Mouse (Mus musculus): Measurements from ENCODE around the gene Amhr2.

Gene Amhr2

DNA sequence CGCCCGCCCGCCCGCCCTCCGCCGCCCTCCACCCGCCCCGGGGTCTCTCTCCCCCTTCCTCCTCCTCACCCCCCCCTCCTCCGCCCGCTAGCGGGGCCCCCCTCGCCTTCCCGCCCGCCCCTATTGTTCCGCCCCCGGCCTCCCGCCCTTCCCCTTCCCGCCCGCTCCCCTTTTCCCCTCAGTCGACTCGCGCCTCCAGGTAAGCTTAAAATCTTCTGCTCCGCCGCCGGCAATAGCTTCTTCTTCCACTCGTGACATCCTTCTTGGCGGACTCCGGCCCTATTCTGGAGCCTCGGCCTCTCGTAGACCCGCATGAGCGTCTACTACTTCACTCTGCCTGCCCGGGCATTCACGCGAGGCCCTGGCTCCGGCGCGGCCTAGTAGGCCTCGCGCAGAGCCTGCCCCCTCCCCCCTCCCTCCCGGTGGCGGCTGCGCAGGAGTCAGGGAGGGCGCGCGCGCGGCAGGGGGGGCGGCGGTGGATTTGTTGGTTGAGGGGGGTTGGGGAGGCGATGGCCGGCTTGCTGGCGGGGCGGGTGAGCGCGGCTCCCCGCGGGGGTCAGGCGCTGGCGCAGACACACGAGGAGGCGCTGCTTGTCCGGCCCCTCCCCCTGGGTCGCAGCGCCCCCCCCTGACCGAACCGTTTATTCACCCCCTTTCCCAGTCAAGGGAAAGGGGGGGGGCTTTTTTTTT is 25.6 kb downstream of the Amhr2 start:
- peak; percentile 73 to 77 for DNase-seq (ENCODE audit: low spot score in 2 of 2)

DNA sequence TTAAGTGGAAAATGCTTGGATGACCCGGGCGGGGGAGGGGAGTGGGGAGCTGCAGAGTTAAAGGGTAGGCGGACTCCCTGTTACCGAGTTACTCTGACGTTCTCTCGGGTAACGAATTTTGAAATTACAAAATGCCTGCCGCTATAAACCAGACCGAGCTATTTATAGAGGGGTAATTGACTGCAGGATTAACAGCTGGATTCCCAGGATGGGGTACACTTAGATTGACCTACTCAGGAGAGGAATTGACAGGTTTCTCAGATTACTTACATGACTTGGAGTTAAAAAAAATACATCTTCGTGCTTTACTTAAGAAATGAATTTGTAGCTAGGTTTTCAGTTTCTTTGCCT is 26.1 kb downstream of the Amhr2 start:
- DNase-seq (ENCODE audit: low spot score in 2 of 2), result no peak

DNA sequence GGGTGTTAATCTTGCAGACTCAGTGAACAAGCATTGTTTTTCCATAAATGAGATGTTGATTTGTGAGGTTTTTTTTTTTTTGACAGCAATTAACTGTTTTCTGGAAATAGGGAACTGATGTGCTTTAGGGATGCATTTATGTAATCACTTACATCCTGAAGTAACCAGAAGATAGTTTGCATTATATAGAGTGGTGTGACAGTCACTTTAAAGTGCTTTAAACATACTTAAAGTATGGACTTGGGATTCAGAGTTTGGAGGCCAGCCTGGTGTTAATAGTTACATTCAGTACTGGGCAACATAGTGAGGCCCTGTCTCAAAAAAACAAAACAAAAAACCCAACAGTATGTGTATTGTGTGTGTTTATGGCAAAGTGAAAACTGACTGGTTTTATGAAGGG is 26.6 kb downstream of the Amhr2 start:
- DNase-seq (ENCODE audit: low spot score in 2 of 2), result no peak

DNA sequence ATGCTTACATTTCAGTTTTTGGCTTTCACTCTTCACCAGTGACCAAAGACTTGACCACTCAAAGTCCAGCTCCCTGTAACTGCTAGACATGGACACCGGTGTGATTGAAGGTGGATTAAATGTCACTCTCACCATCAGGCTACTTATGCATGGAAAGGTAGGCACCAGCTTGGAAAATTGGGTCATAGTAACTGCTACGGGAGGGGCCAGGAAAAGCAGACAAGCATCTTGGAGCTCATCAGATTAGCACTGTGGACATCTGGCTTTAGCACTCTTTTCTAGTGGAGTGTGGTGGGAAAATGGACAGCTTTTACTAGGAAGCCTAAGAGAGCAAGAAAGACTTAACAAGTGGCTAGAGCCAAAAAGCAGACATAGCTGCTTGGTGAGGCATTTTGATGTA is 28.1 kb downstream of the Amhr2 start:
- no peak for DNase-seq (ENCODE audit: low spot score in 2 of 2)

DNA sequence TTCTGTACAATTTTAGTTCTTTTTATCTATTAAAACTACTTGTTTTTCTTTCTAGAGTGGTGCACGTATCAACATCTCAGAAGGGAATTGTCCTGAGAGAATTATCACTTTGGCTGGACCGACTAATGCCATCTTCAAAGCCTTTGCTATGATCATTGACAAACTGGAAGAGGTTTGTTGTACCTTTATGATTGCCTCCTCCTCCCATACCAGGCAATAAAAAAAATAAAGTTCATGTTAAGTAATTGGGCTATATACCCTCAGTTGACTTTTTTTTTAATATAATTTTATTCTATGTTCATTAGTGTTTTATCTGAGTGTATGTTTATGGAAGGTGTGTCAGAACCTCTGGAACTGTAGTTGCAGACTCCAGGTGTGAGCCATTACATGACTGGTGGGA is 29.4 kb downstream of the Amhr2 start:
- no peak for DNase-seq (ENCODE audit: low spot score in 2 of 2)

DNA sequence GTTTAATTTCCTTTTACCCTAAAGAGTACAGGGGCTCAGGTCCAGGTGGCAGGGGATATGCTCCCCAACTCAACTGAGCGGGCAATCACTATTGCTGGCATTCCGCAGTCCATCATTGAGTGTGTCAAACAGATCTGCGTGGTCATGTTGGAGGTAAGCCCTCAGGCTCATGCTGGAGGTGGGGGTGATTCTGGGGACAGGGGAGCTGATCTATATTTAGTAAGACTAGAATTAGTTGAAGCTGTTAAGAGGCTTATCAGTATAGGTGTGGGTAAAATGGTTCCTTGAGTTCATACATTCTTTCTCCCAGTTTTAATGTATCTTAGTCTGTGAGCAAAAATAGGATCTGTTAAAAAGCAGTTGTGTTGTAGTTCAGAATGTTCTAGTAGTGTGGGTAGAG is 38.0 kb downstream of the Amhr2 start:
- no peak for DNase-seq (ENCODE audit: low spot score in 2 of 2)

DNA sequence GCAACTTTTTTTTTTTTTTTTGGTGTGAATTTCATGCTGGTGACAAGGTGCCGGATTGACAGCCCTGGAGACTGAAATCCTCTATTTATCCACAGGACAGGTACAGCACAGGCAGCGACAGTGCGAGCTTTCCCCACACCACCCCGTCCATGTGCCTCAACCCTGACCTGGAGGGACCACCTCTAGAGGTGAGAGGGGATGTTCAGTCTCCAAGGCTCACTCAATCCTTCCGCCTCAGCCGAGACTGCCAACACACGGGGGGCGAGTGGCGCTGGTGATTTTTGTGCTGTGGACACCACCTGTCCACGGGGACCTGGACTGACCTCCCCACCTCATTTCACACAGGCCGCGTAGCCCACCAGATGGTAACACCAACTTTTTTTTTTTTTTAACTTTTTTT is 40.7 kb downstream of the Amhr2 start:
- DNase-seq (ENCODE audit: low spot score in 2 of 2), result no peak

DNA sequence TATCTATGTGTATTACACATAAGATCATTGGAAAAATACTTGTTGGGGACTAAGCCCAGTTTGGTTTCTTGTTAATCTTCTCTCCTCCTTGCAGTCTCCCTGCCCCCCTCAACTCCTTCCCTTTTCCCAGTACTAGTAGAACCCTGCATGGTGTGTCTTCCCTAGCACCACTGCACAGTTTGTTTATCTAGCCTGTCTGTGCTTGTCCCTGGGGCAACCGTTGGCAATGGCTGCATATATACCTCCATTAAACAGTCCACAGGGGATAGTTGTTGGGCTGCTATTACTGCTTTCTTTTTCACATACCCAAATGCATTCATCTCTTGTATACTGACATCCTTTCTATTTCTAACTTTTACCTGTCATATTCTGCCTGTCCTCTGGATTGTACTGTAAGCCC is 42.5 kb downstream of the Amhr2 start:
- no peak for DNase-seq (ENCODE audit: low spot score in 2 of 2)

DNA sequence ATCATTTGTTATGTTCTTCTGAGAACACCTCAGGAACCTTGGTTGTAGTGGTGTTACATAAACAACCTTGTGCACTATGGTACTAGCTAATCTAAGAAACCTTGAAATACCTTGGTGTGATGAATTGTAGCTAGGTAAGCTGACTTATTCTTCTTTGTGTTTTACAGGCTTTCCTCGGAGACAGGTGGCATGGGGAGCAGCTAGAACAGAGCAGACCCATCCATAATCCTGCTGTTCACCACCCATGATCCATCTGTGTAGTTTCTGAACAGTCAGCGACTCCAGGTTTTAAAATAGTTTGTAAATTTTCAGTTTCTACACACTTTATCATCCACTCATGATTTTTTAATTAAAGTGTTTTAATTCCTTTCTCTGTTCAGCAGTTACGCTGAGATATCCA is 53.2 kb downstream of the Amhr2 start:
- no peak for DNase-seq (ENCODE audit: low spot score in 2 of 2)

DNA sequence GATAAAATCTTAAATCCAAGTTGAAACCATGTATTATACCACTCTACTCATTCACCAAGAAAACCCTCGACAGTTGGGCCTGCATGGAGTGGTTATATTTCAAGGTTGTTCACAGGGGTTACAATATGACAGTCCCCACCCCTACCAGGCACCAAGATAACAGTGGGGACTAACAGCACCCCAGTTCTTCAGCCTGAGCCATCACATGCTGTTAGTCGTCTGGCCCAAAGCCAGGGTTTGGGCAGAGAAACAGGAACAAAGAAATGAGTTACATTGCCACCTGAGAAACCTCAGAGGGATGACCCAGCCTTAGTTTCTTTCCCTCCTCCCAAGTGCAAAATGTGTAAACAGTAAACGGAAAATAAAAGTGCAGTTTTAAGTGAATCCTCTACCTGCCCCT is 54.2 kb downstream of the Amhr2 start:
- no peak for DNase-seq (ENCODE audit: low spot score in 2 of 2)

DNA sequence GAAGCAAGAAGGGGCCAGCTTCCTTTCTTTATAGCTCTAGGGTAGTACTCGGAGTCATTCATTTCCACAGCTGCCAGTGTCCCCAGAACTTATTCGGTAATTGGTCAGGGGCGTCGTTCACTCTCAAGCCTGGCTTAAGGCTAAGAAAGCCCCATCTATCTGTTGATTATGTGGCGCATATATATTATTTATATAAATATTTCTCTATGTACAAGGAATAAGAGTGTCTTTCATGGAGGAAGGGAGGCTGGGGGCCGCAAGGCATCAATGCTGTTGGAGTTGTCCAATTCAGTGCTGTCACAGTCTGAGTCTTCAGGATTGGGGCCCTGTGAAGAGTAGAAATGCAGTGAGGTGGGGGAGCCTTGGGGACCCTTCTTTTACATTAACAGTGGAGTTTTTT is 54.7 kb downstream of the Amhr2 start:
- DNase-seq (ENCODE audit: low spot score in 2 of 2), result no peak

DNA sequence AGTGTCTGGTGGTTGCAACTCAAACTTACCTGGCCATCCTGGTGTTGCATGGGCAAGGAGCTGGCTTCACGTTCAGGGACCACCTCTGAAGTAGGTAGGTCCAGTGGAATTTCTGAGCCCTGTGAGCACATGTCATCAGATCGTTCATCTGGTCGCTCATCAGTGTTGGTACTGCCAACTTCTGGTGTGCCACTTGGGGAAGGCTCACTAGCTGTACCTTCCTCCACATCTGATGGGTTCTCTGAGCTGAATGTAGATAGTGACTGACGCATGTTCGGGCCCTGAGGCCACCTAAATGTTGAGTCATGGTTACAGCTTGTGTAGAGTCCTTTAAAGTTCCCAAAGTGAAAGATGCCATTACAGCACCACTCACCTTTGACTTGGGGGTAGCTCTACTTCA is 55.3 kb downstream of the Amhr2 start:
- no peak for DNase-seq (ENCODE audit: low spot score in 2 of 2)

DNA sequence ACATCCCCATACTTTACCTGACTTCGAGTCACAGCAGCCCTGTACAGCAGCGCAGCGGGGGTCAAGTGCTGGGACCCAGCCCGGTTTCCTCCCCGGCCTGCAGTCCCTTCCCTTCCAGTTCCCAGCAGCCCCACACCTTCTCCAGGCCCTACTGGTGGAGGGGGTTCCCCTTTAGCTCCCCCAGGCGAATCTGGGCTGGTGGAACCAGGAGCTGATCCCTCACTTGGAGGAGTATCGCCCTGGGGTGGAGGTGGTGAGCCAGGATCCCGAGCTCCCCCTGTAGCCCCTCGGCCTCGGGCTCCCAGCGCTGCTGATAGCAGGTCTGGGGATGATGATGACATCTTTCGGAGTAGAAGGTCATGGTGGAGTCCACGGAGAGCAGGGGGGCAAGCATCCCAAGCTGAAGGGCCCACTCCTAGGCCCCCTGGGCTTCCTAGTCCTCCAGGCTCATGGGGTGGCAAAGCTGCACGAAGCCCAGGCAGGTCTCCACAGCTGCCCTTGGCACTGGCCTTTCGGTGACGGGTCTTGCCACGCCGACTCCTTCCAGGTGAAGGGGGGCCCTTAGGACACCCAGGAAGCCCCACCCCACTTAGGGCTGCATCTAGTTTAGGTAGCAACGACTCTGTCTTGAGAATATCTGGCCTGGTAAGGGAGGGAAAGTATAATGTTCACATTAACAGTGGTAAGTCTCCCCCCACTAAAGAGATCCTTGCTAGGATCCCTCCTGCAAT is 56.1 kb downstream of the Amhr2 start:
- no peak for DNase-seq (ENCODE audit: low spot score in 2 of 2)

DNA sequence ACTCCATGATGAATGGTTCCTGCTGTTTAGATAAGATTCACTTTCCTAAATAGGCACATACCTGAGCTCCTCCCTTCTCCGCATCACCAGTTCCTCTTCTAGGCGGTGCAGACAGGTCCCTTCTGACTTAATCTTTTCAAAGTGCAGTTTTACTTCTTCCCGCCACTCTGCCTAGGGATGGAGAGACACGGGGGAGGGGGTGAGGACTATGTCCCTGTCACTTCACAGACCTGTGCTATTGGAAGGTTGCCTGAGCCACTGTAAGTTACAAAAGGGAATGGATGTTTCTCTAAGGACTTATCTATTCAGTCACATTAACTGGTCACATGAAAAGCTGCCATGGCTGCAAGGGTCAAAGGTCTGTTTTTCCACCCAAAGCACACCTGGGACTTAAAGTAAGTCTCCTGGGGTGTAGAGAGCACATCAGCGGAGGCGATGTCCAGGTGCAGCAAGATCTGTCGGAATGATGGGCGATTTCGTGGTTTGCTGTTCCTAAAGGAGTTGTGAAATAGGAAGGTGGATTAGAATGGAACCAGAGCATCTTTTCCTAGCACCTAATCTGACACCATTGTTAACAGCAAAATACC is 57.2 kb downstream of the Amhr2 start:
- no peak for DNase-seq (ENCODE audit: low spot score in 2 of 2)

DNA sequence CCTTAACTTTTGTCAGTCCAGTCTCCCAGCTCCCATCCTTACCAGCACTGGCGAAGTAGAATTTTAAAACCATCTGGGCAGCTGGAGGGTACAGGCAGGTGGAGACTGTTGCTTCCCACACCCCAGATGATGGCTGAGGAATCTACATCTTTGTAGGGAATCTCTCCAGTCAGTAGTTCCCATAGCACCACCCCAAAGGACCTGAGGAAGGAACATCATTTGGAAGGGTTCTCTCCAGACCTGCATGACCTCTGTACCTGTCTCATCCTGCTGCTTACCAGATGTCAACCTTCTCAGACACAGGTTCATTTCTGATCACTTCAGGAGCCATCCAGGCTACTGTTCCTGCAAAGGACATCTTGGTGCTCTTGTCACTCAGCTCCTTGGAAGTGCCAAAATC is 58.3 kb downstream of the Amhr2 start, which contains the start of gene Gm10337:
Gene Gm10337 (plus strand): TSS at position 276 of the 400 bp plus-strand sequence.
- no peak for DNase-seq (ENCODE audit: low spot score in 2 of 2)
